Mouse (Mus musculus) forebrain, embryonic 10.5 days (tissue): ENCODE results near the gene Ralgapb. TPM values are rescaled to one million over a fixed set of nuclear protein-coding genes. Genes with fewer than 3 reads are reported as not detected.

Experiments used
- DNase-seq: peaks from one replicate; pipeline ENCODE4 v3.0.0-alpha.2; 2017; ENCODE audit warnings: low spot score; ENCODE audit errors: extremely low spot score
- H3K27ac ChIP-seq: fragments of 300-500 bp; sonication (generic); 2 replicates; pipeline ENCODE4 v1.5.1; 2016; ENCODE audit warnings: mild to moderate bottlenecking
- H3K27me3 ChIP-seq: fragments of 300-500 bp; sonication (generic); 2 replicates; pipeline ENCODE4 v1.6.1; 2016; ENCODE audit warnings: mild to moderate bottlenecking; ENCODE audit not compliant: poor library complexity, severe bottlenecking
- H3K36me3 ChIP-seq: fragments of 300-500 bp; sonication (generic); replicated peaks from 2 replicates; pipeline ENCODE4 v1.6.1; 2016; ENCODE audit warnings: mild to moderate bottlenecking, moderate library complexity
- H3K4me1 ChIP-seq: fragments of 300-500 bp; sonication (generic); 2 replicates; pipeline ENCODE4 v1.6.1; 2016
- H3K4me3 ChIP-seq: fragments of 300-500 bp; sonication (generic); 2 replicates; pipeline ENCODE4 v1.5.1; 2016; ENCODE audit warnings: mild to moderate bottlenecking, moderate library complexity
- H3K9me3 ChIP-seq: fragments of 300-500 bp; sonication (generic); 2 replicates; pipeline ENCODE4 v1.6.1; 2016; ENCODE audit warnings: mild to moderate bottlenecking, moderate library complexity
- WGBS: fragments of 180-500 bp; shearing (Covaris S2); methylation state at CpG from one replicate; pipeline ENCODE4 v1.1.7; 2016; 5-methylcytosine and 5-hydroxymethylcytosine counted together
- polyA plus RNA-seq: library from polyadenylated mRNA; unstranded; fragments of >200 nt; fragmentation: Nextera tagmentation; extraction: Ambion mirVana; gene quantifications from 2 replicates; pipeline ENCODE4 v1.2.1, GENCODE M21; 2016

Gene Ralgapb
- polyA plus RNA-seq, 1 experiment from 2014 or later: 13.6 TPM

GRCm38 (mm10) chr2:158415826-158416225, 6.2 kb downstream of the Ralgapb start:
- Histone ChIP-seq H3K27ac (no peak overlapping the region), H3K4me3 (no peak overlapping the region), H3K4me1 (peaks cover 6% of the 10 kb centered on the region), H3K9me3 (no peaks in the 10 kb centered on the region), H3K27me3 (no peaks in the 10 kb centered on the region), H3K36me3 (no peaks in the 10 kb centered on the region)
- no peak for DNase-seq
- 92% methylated on average over 1 of the region's 1 CpGs for WGBS

DNA sequence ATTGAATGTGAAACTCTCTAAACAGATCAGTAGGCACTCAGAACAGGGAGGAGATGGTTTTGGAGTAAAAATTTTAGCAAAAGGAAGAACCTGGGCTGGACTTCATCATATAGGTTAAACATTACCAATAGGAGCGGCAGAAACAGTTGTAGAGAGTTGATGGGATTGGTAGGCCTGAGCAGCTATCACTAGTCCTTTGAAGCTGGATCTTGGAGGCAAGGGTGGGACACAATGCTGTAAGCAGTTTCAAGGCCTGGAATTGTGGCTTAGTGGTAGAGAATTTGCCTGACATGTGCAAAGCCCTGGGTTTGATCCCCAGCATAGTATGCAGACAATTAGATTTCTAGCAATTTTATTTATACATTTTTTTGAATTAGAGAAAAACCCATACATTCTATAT, 9.0 kb downstream of the Ralgapb start:
- Histone ChIP-seq H3K9me3 (no peaks in the 10 kb centered on the region), H3K27me3 (no peaks in the 10 kb centered on the region), H3K4me1 (no peaks in the 10 kb centered on the region), H3K27ac (no peak overlapping the region), H3K36me3 (peaks cover 18% of the 10 kb centered on the region), H3K4me3 (no peak overlapping the region)
- 93% methylated on average over 1 of the region's 1 CpGs for WGBS
- DNase-seq: no peak

DNA sequence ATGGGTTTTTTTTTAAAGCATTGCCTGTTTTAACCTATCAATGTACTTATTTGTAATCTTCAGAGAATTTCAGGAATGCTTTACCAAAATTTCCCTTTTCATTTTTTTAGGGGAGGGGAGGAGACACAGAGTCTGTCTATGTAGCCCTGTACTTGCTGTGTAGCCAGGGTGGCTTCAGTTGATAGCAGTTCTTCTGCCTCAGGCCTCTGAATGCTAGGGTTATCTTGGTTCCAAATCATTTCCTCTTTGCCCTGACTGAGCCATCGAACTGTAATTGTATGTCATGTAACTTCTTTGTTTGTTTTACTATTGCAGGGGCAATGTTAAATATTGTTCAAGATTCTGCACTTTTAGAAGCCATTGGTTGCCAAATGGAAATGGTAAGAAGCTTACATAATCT, 36.2 kb downstream of the Ralgapb start:
- H3K27ac ChIP-seq: no peak overlapping the region
- H3K9me3 ChIP-seq: no peaks in the 10 kb centered on the region
- peaks cover 71% of the 10 kb centered on the region for H3K36me3 ChIP-seq
- no peaks in the 10 kb centered on the region for H3K27me3 ChIP-seq
- DNase-seq: no peak
- 94% methylated on average over 1 of the region's 1 CpGs for WGBS
- no peak overlapping the region for H3K4me3 ChIP-seq
- 0 out of 2 replicates have a peak, but pooled peaks cover 3% of the 10 kb centered on the region for H3K4me1 ChIP-seq

GRCm38 (mm10) chr2:158449845-158450244, 40.2 kb downstream of the Ralgapb start:
- DNase-seq: no peak
- 81% methylated on average over 7 of the region's 7 CpGs for WGBS
- Histone ChIP-seq H3K27me3 (no peaks in the 10 kb centered on the region), H3K4me1 (0 out of 2 replicates have a peak, but pooled peaks cover 3% of the 10 kb centered on the region), H3K4me3 (no peak overlapping the region), H3K9me3 (no peaks in the 10 kb centered on the region), H3K27ac (no peak overlapping the region), H3K36me3 (peaks cover 76% of the 10 kb centered on the region)

GRCm38 (mm10) chr2:158456451-158456850, 46.8 kb downstream of the Ralgapb start:
- H3K27me3 ChIP-seq: no peaks in the 10 kb centered on the region
- no peak overlapping the region for H3K4me3 ChIP-seq
- H3K36me3 ChIP-seq: peaks cover 80% of the 10 kb centered on the region
- H3K27ac ChIP-seq: no peak overlapping the region
- no peak for DNase-seq
- WGBS: 96% methylated on average over 4 of the region's 4 CpGs
- no peaks in the 10 kb centered on the region for H3K4me1 ChIP-seq
- no peaks in the 10 kb centered on the region for H3K9me3 ChIP-seq

DNA sequence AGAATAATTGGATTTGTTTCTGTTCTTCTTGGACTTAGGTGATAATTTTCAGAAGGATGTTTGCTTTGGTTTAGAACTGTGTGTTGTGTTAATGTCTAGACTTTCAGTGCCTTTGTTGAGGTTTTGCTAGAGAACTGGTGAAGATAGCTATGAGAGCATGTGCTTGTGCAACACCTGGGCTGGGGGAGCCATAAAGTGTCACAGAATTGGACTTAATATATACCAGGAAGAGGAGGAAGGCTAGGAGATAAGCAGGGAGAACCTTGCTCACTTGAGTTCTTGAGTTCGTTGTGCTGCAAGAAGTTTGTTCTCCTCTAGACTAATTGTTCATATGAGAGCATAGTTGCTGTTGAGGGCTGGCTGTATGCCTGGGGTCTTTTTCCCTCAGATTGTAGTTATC, 48.0 kb downstream of the Ralgapb start:
- H3K27ac ChIP-seq: no peak overlapping the region
- H3K27me3 ChIP-seq: no peaks in the 10 kb centered on the region
- H3K9me3 ChIP-seq: no peaks in the 10 kb centered on the region
- H3K36me3 ChIP-seq: peaks cover 80% of the 10 kb centered on the region
- H3K4me3 ChIP-seq: no peak overlapping the region
- no peak for DNase-seq
- H3K4me1 ChIP-seq: no peaks in the 10 kb centered on the region
- 91% methylated on average over 1 of the region's 1 CpGs for WGBS

- H3K9me3 ChIP-seq: no peaks in the 10 kb centered on the region
- no peaks in the 10 kb centered on the region for H3K4me1 ChIP-seq
- no peak for DNase-seq
- WGBS: 80% methylated on average over 1 of the region's 1 CpGs
- H3K27me3 ChIP-seq: no peaks in the 10 kb centered on the region
- H3K27ac ChIP-seq: no peak overlapping the region
- H3K4me3 ChIP-seq: no peak overlapping the region
- peaks cover 92% of the 10 kb centered on the region for H3K36me3 ChIP-seq
Observed at GRCm38 (mm10) chr2:158462450-158462849, 52.8 kb downstream of the Ralgapb start.

GRCm38 (mm10) chr2:158474159-158474558, 64.5 kb downstream of the Ralgapb start:
- Histone ChIP-seq H3K4me3 (no peak overlapping the region), H3K9me3 (no peaks in the 10 kb centered on the region), H3K36me3 (peaks cover 77% of the 10 kb centered on the region), H3K27ac (no peak overlapping the region), H3K27me3 (no peaks in the 10 kb centered on the region), H3K4me1 (no peaks in the 10 kb centered on the region)
- WGBS: 94% methylated on average over 1 of the region's 1 CpGs
- DNase-seq: no peak

DNA sequence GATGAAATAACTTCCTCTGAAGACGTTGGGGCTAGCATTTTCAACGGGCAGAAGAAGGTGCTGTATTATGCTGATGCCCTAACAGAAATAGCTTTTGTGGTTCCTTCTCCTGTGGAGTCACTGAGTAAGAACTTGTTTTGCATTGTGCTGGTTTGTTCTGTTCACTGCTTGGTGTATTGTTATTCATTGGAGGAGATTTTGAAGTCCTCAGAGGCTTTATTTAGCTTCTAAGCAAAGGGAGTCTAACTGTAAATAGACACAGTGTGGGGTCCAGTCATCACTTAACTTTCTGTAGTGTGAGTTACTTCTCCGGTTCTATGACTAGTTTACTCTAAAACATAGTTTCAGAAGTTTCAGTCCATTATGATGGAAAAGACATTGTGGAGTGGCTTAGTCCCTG, 68.0 kb downstream of the Ralgapb start:
- Histone ChIP-seq H3K27me3 (no peaks in the 10 kb centered on the region), H3K4me3 (no peak overlapping the region), H3K36me3 (peaks cover 92% of the 10 kb centered on the region), H3K27ac (no peak overlapping the region), H3K9me3 (no peaks in the 10 kb centered on the region), H3K4me1 (no peaks in the 10 kb centered on the region)
- 87% methylated on average over 3 of the region's 3 CpGs for whole genome bisulfite sequencing
- DNase-seq: no peak

DNA sequence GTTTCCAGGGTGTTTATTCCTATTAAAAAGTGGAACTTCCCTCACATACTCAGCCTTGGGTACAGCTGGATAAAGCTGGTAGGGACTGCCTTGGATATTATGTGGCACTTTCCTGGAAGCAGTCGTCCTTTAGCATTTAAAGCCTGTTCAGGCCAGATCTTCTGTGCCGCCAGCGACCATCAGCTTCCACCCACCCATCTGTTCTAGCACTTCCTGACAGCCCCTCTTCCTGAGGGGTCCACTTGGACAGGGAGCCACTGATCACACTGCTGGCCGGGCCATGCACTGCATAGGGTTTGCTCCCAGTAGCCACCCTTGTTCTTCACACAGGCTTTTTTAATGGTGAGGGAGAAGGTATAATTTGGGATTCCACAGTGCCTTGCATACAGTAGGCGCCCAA, 88.8 kb downstream of the Ralgapb start:
- 89% methylated on average over 5 of the region's 5 CpGs for WGBS
- H3K36me3 ChIP-seq: peaks cover 63% of the 10 kb centered on the region
- H3K4me1 ChIP-seq: no peaks in the 10 kb centered on the region
- H3K27me3 ChIP-seq: no peaks in the 10 kb centered on the region
- DNase-seq: no peak
- no peak overlapping the region for H3K4me3 ChIP-seq
- no peaks in the 10 kb centered on the region for H3K9me3 ChIP-seq
- H3K27ac ChIP-seq: no peak overlapping the region

DNA sequence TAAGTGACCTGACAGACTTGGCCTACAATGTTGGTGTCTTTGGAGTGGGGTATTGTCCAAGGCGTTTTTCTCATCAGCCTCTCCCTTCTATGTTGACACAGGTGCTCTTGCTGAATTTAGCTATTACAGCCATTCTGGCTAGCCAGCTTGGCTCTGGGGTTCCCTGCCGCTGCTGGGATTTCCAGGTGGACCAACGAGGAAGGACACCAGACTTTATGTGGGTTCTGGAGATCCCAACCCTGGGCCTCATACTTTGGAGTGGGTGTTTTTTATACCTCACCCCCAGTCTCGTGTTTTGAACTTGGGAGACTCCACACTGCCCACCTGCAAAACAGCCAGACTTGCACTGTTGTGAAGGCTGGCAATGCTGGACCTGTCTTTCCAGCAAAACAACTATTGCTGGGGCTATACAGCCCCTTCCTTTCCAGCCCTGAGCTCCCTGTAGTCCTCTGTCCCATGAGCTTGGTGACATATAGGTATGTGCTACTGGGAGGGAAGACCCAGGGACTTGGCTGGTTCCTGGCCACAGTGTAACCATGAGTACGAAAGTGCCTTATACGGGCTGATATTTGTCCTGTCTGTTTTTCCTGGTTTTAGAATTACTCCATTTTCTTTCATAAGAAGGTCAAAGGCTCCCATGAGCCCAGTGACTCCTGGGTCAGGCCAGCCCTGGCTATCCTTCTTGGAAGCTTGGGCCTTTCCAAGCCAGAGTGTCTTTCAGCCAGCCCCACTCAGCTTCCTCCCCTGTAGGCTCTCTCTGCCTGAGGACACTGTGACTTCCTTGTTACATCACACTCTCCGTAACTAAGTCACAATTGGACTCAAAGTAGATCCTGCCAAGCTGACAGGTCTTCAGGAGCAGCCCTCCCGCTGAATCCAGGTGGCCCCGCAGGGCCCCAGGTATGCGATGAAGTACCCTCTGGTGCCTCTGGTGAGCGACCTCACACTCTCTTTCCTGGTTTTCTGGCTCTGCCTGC, 92.5 kb downstream of the Ralgapb start, which contains the start of gene Adig:
TSS of gene Adig (plus strand) at position 777 of the 977 bp plus-strand sequence.
- Histone ChIP-seq H3K4me3 (no peak within 1 kb of the TSS), H3K27me3 (no peaks in the 10 kb centered on the region), H3K4me1 (no peaks in the 10 kb centered on the region), H3K36me3 (peaks cover 26% of the 10 kb centered on the region), H3K27ac (no peak within 1 kb of the TSS), H3K9me3 (no peaks in the 10 kb centered on the region)
- no peak for DNase-seq
- WGBS: 78% methylated on average over 11 of the region's 11 CpGs

- 85% methylated on average over 7 of the region's 7 CpGs for WGBS
- no peaks in the 10 kb centered on the region for H3K9me3 ChIP-seq
- H3K27me3 ChIP-seq: no peaks in the 10 kb centered on the region
- H3K4me3 ChIP-seq: no peak overlapping the region
- no peaks in the 10 kb centered on the region for H3K4me1 ChIP-seq
- H3K36me3 ChIP-seq: peaks cover 16% of the 10 kb centered on the region
- no peak for DNase-seq
- H3K27ac ChIP-seq: no peak overlapping the region
Observed at GRCm38 (mm10) chr2:158503226-158503625, 93.6 kb downstream of the Ralgapb start.

GRCm38 (mm10) chr2:158503671-158504070, 94.0 kb downstream of the Ralgapb start:
- Histone ChIP-seq H3K27me3 (no peaks in the 10 kb centered on the region), H3K36me3 (peaks cover 12% of the 10 kb centered on the region), H3K27ac (no peak overlapping the region), H3K4me3 (no peak overlapping the region), H3K9me3 (no peaks in the 10 kb centered on the region), H3K4me1 (no peaks in the 10 kb centered on the region)
- DNase-seq: no peak
- 79% methylated on average over 4 of the region's 4 CpGs for WGBS
